Mouse (Mus musculus): Measurements from ENCODE around the gene Nr3c2.

- TF ChIP-seq TBP (conservative IDR thresholded peaks at IDR 0.05; ENCODE audit: low read depth, low read length) (no peak), ZNF384 (IDR thresholded peaks at IDR 0.05; ENCODE audit: low read depth, low read length) (no peak), JUND (conservative IDR thresholded peaks at IDR 0.05; ENCODE audit: low read depth, low read length) (no peak), POLR2AphosphoS2 (IDR thresholded peaks at IDR 0.05; ENCODE audit: low read depth, low read length) (no peak), CTCF (conservative IDR thresholded peaks at IDR 0.05 in 1 of 2, IDR thresholded peaks at IDR 0.05 in 1 of 2; ENCODE audit: low read depth in 2 of 2, low read length in 2 of 2) (no peak)
Observed at GRCm38 (mm10) chr8:76915260-76915659, 16.0 kb downstream of the Nr3c2 start.

Data from CH12.LX (cell line).